Mouse (Mus musculus) kidney, postnatal 4 days (tissue): ENCODE results near the gene Sfr1.
A peak's percentile ranks its signal among the peaks of the same experiment; 100 is the strongest.

Source experiments
- DNase-seq, 2 experiments: peaks; one replicate each; pipeline ENCODE4 v3.0.0; 2021; ENCODE audit warnings: mixed read lengths in 2 of 2

Gene Sfr1

GRCm38 (mm10) chr19:47731071-47731881 lies at the start of gene Sfr1:
TSS of gene Sfr1 (plus strand) at chr19:47731682.
- peak; percentile 99 to 100 for DNase-seq

- no peak for DNase-seq
Measured at GRCm38 (mm10) chr19:47689592-47689991, 41.9 kb upstream of the Sfr1 start.

- DNase-seq = no peak
Measured at GRCm38 (mm10) chr19:47691994-47692393, 39.5 kb upstream of the Sfr1 start, which contains the start of gene Col17a1. TSS of gene Col17a1 (minus strand) at chr19:47692094.

GRCm38 (mm10) chr19:47695725-47696124 lies 35.8 kb upstream of the Sfr1 start:
- DNase-seq = no peak

DNA sequence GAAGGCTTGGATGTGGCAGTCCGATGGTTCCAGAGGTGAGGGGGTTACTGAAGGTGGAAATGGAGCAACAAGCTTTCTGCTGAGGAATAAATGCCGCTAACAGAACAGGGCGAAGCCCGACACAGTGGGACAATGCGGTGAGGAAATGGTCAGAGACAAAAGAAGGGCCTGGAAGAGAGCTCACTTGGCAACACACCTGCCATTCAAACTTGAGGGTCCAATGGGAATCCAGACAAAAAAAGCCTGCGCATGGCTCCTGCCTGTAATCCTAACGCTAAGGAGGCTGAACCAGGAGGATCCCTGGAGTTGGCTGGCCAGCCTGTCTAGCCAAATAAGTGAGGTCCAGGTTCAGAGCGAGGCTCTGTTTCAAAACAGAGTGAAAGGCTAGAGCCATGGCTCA lies 35.1 kb upstream of the Sfr1 start:
- DNase-seq = no peak

- no peak for DNase-seq
Measured at GRCm38 (mm10) chr19:47697067-47697466, 34.4 kb upstream of the Sfr1 start.

DNA sequence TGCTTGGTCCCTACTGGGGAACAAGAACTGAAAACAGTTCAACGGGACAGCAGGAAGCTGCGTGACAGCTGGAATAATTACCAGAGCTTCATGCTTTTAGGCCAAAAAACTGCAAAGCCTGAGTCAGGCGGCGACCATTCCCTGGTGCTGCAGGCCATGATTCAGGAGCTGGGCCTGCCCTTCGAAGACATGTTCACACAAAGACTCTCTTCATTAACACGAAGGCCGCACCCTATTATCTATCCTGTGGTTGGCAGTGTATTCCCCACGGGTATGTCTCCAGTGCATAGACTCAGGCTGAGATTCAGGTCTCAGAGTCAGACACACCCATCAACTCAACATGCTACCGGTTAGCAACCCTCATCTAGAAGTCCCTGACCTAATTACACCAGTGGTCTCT lies 33.2 kb upstream of the Sfr1 start:
- DNase-seq = no peak

DNA sequence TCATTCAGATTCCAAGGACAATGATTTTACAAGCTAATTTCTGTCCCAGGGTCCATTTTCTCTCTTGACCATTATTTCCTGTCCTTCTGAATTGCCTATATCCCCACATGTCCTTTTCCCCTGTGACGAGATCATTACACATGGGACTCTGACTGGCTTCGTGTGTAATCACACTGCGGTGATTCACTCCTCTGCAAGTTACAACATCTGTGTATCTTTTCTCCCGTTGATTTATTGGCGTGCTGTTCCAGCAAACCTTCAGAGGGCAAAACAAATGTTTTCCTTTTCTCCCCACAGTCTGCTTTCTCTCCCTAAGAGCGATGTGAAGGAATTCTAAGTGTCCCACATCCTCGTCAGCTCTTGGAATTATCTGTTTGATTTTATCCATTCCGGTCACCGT lies 31.7 kb upstream of the Sfr1 start:
- DNase-seq = no peak

GRCm38 (mm10) chr19:47700509-47700908 lies 31.0 kb upstream of the Sfr1 start:
- no peak for DNase-seq

- no peak for DNase-seq
Measured at GRCm38 (mm10) chr19:47705080-47705771, 26.3 kb upstream of the Sfr1 start.

DNA sequence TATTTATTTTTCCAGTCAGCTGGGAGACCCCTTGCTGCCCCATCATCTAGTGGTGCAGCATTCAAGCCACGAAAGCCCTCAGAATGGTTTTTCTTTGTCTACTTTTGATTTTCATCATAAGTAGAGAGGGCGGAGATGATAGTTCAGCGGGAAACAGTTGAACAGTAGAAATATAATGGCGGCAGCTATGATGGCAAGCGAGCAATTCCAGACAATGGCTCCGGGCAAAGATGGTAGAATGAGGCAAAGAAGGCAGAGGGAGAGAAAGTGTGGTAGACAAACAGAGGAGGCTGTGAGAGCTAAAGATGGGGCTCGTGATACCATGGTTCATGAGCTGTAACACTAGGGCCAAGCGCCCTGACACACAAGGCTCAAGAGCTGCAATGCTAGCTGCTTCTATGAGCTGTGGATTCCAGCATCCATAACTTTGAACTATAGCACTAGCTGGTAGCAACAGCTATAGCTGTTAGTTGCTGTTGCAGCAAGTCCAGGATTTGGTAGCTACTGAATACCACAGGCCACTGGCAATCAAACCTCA lies 25.6 kb upstream of the Sfr1 start:
- DNase-seq = no peak

DNA sequence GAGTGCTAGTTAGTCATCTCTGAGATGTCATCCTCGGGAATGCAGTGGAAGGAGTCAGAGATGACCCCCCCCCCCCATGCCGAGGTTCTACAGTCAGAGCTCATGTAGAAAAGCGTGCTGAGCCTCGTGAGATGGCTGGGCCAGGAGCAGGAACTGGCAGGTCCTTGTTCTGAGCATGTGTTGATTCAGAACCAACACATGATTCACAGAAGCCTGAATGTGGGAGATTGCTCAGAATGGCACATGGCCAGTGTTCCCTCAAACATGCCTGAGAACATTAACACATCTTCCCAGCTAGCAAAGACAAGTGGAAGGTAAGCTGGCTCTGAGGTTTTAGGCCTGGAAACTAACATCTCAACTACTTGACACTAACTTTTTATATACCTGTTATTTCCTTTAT lies 21.1 kb upstream of the Sfr1 start:
- DNase-seq = no peak

DNA sequence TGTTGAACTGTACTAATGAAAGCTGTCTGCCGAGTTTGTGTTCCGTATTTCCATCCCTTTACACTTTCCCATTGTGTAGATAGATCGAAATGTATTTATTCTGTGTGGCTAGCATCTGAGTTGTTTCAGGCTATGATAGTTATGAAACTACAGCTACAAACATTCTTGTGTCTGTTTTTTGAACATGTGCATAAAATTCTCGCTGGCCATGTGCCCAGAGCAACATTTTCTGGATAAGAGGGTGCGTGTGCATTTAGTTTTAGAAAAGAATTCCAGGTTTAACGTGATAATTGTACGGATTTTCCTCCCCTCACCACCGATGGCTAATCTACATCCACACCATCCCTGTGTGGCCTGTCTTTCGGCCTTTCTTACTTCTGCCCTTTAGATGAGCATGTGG lies 18.0 kb upstream of the Sfr1 start:
- peak; percentile 50 to 52 for DNase-seq

DNA sequence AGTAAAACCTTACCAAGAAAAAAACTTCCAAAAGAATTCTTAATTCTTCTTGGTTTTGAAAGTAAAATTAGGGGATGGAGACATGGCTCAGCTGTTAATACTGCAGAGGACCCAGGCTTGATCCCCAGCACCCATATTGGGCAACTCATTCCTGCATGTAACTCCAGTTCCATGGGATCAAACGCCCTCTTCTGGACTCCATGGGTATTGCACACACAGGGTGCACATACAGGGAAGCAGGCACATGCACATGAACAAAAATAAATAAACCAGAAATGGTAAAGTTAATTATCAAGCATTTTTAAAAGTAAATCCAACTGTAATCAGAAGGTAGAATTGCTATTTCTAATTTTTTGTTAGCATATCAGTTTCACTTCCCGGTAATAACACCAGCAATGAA lies 15.3 kb upstream of the Sfr1 start:
- DNase-seq = no peak

DNA sequence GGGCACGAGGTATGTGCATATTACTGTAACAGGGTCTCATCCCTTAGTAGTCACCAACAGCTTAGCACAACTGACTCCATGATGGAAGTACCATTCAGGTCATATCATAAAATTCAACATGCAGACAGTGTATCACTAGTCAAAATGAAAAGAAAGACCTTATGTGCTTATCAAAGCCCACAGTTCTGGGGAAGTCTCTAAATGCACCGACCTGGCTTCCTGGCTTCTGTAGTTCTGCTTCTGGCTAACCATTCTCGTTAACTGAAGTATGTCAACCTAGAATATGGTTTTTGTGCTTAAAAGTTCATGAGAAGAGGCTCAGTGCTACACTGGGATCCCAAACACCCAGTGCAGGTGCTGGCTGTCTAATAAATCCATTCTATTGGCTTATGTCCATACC lies 12.3 kb upstream of the Sfr1 start:
- DNase-seq = no peak

DNA sequence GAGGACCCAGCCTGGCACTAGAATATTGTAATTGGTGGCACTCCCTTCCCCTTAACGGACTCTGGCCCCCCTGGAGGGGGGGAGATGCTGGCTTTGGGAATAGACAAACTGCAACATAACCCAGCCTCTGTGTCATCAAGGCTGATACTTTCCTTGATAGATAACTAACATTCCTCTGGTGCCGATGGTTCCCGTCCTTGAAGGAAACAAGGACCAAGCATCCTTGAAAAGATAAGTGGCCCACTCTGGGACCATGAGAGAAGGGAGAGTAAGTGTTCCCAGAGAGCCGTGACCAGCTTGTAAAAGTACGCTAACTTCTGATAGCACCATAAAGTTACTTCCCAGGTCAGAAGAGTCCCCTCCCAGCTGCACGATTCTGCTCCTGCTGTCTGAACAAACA lies 9.0 kb upstream of the Sfr1 start:
- DNase-seq = no peak

DNA sequence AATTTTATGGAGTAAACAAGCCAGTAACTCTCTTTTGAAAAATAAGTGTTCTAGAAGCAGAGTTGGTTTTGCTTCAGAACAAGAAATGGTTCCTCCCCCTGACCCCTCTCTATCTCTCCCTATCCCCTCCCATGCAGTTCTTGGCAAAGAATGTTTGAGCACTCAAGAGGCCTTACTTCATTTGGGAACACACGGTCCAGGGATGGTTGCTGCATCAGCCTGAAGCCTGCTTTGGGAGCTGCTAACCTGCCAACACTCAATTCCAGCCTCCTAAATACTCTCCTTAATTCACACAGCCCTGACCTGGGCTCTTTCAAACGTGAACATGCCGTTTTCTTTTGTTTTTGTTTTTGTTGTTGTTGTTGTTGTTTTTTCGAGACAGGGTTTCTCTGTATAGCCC lies 6.6 kb upstream of the Sfr1 start:
- no peak for DNase-seq

GRCm38 (mm10) chr19:47725643-47726140 lies 5.8 kb upstream of the Sfr1 start:
- DNase-seq = no peak

GRCm38 (mm10) chr19:47730691-47731070 lies 801 bp upstream of the Sfr1 start:
- peak; percentile 61 to 71 for DNase-seq

DNA sequence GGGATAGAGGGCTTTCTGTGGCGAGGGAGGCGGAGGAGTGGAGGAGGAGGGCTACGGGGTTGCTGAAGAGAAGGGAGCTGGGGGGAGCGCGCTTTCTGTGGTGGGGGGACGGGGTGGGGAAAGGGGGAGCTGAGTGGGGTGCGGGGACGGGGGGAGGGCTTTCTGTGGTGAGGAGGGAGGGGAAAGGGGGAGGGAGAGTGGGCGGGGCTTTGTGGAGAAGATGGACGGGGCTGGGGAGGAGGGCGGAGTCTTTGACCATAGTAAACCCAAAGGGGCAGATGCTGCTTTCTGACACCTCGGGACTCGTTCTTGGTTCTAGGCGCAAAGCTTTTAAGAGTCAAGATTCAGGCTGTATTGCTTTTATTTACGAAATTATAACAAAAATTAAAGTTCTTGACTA lies 449 bp downstream of the Sfr1 start:
- DNase-seq = peak; percentile 84 to 87

- no peak for DNase-seq
Measured at GRCm38 (mm10) chr19:47747072-47747471, 15.6 kb downstream of the Sfr1 start.

DNA sequence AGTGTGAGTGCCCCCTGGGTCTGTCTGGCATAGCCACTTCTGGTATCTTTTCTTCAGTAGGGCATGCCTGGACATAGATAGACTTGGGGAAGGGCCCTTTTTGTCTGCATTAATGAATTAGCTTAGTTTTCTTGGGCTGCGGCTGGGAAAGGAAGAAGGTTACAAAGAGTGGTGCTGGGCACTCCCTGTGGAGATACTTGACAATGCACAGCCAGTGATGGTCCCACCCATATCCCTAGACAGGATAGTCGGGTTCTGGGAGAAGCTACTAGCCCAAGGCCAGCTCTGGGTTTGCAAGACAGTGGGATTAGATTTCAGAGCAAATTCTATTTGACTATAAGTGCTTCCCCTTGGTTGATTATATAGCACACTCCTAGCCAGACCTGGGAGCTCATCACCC lies 17.5 kb downstream of the Sfr1 start:
- no peak for DNase-seq

GRCm38 (mm10) chr19:47750391-47750790 lies 18.9 kb downstream of the Sfr1 start:
- DNase-seq = no peak

DNA sequence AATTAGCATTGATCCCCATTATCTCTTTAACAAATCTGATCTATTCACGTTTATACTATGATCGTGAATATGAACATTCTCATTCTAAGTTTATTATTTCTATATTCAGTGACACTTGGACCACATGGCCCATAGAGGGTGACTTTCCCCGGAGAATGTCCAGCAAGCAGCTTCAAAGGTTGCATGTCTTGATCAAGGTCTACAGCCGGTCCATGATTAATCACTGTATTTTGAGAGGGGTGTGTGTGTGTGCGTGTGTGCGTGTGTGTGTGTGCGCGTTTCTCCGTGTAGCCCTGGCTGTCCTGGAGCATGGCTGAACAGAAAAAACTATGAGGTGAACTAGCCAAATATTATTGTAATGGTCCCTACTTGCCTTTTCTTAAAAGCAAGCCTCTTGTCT lies 21.0 kb downstream of the Sfr1 start:
- no peak for DNase-seq
